Mouse (Mus musculus) cerebellum, adult 2 months (tissue): ENCODE data around the gene Mea1.

Experiments
- CTCF ChIP-seq: fragments of 200-500 bp; IDR thresholded peaks from 2 replicates; pipeline ENCODE4 v1.5.1; 2011; ENCODE audit warnings: low read depth, mild to moderate bottlenecking, control low read depth, low read length, moderate library complexity, borderline replicate concordance; ENCODE audit not compliant: insufficient read depth
- POLR2A ChIP-seq: fragments of 200-500 bp; IDR thresholded peaks from 2 replicates; pipeline ENCODE4 v1.6.1; 2011; ENCODE audit warnings: low read length, control low read depth, borderline replicate concordance; ENCODE audit not compliant: insufficient read depth

DNA sequence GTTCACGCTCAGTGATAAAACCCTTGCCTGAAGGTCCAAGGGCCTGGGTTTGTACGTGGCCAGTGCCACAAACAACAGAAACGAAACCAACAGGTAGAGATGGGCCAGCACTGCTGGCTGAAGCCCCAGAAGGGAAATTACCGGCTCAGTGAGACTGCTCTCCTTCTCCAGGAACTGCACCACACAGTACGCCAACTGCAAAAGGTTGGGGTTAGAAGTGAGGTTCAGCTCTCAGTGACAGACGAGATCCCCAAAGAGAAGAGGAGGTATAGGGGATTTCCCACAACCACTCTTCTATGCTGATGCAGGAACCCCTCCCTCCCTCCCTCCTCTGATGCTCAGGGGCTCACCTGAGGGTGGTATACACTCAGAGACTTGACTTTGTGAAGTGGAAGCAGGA, 7.3 kb downstream of the Mea1 start:
- TF ChIP-seq POLR2A (no peak), CTCF (no peak)
